Mouse (Mus musculus): ENCODE data around the gene Ilk. TPM values are rescaled to one million over a fixed set of nuclear protein-coding genes. Genes with fewer than 3 reads are reported as not detected.

Gene Ilk
- total and polyA plus RNA-seq, 3 experiments: 32.4 to 51.1 (median 42.6) TPM

DNA sequence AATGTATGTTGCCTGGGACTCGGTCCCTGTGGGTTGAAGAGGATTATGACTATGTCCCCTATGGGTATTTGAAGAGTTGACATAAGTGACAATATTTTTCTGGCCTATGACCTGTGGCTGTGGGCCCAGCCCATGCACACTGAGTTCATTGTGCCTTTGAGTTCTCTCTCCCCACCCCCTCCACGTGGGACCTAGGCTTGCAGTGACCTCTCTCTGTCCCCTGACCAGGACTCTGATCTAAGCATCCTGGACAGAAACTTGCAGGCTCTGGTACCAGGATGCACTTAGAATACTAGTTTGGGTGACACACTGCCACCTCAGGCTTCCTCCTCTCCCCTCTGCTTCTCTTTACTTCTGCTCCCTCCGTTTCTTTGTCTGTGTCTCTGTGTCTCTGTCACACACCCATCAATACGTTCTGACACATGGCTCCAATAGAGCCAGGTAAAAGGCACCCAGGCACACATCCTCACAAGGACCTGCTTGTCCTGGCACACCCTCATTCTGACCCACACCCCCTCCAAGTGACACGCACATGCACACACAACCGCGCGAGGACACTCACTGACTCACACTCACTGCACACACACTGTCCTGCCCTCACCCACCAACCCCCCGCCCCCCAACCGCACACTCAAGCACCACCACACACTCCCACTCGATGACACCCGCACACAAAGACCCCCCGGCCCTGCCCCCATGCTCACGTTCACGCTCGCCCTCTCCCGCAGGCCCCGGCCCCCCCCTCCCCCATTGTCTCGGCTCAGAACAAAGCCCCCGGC is 50.3 kb downstream of the Ilk start:
- Histone ChIP-seq H3K9ac (ENCODE audit: insufficient read depth, low read depth) (no peak overlapping the region), H3K4me3 (replicated peaks in 1 of 3; ENCODE audit: low read depth in 2 of 3, low read length in 2 of 3, poor library complexity in 1 of 3) (no peak overlapping the region), H3K4me1 (ENCODE audit: control insufficient read depth in 1 of 2, insufficient read depth in 2 of 2) (no peaks in the 10 kb centered on the region), H3K4me2 (ENCODE audit: insufficient read depth, low read depth, poor library complexity, severe bottlenecking) (no peak overlapping the region), H3K79me2 (replicated peaks; ENCODE audit: control insufficient read depth, extremely low read depth, insufficient read depth, poor library complexity, severe bottlenecking) (no peaks in the 10 kb centered on the region), H3K27ac (ENCODE audit: insufficient read depth, low read depth) (no peak overlapping the region), H3K9me3 (replicated peaks; ENCODE audit: low read length) (peaks cover 4% of the 10 kb centered on the region), H3K27me3 (replicated peaks) (peaks cover 3% of the 10 kb centered on the region), H3K36me3 (replicated peaks in 1 of 2; ENCODE audit: control insufficient read depth in 1 of 2, insufficient read depth in 1 of 2, low read length in 1 of 2) (no peaks in the 10 kb centered on the region)
- no peak for DNase-seq (ENCODE audit: extremely low read depth)
- in situ Hi-C loops (cut with MboI; ENCODE audit: low pct_ligation_motif_present, low pct_unique_long_range_greater_than_20kb, low sequenced_read_pairs) (no loop called here), dilution Hi-C loops (cut with MboI; ENCODE audit: extremely low pct_ligation_motif_present, extremely low pct_unique_long_range_greater_than_20kb, low sequenced_read_pairs) (no loop called here)
- no peak for TF ChIP-seq POLR2A (IDR thresholded peaks at IDR 0.05; ENCODE audit: low read depth, low read length)
- TF ChIP-seq GABPA (IDR thresholded peaks at IDR 0.05; ENCODE audit: insufficient replicate concordance, low read depth, low read length): no peak
- TF ChIP-seq E2F4 (IDR thresholded peaks at IDR 0.05; ENCODE audit: insufficient replicate concordance, low read depth, low read length): no peak
- no peak for TF ChIP-seq SMC3 (IDR thresholded peaks at IDR 0.05; ENCODE audit: low read depth, low read length)
- TF ChIP-seq ELF1 (IDR thresholded peaks at IDR 0.05; ENCODE audit: low read depth, low read length): no peak

- no peak within 1 kb of the TSS for H3K4me2 ChIP-seq (ENCODE audit: insufficient read depth, low read depth, poor library complexity, severe bottlenecking)
- no peak within 1 kb of the TSS for H3K4me3 ChIP-seq (replicated peaks in 1 of 3; ENCODE audit: low read depth in 2 of 3, low read length in 2 of 3, poor library complexity in 1 of 3)
- H3K27ac ChIP-seq (ENCODE audit: insufficient read depth, low read depth): no peak within 1 kb of the TSS
- TF ChIP-seq ZMIZ1 (IDR thresholded peaks at IDR 0.05; ENCODE audit: low read depth, low read length): no peak
- TF ChIP-seq CTCF (conservative IDR thresholded peaks at IDR 0.05 in 1 of 2, IDR thresholded peaks at IDR 0.05 in 1 of 2; ENCODE audit: low read depth in 2 of 2, low read length in 2 of 2): no peak
- no peak for TF ChIP-seq NELFE (IDR thresholded peaks at IDR 0.05; ENCODE audit: low read depth, low read length)
- TF ChIP-seq POLR2AphosphoS2 (IDR thresholded peaks at IDR 0.05; ENCODE audit: low read depth, low read length): no peak
- no peak for TF ChIP-seq PAX5 (IDR thresholded peaks at IDR 0.05; ENCODE audit: low read length)
- TF ChIP-seq ZKSCAN1 (IDR thresholded peaks at IDR 0.05; ENCODE audit: borderline replicate concordance, low read depth, low read length): no peak
- TF ChIP-seq UBTF (IDR thresholded peaks at IDR 0.05; ENCODE audit: low read depth, low read length): no peak
- TF ChIP-seq TCF12 (IDR thresholded peaks at IDR 0.05; ENCODE audit: low read depth, low read length): no peak
- TF ChIP-seq RAD21 (IDR thresholded peaks at IDR 0.05; ENCODE audit: low read depth, low read length): no peak
- TF ChIP-seq ZC3H11A (IDR thresholded peaks at IDR 0.05; ENCODE audit: low read depth, low read length): no peak
- no peak for DNase-seq (ENCODE audit: extremely low read depth)
- H3K9me3 ChIP-seq (replicated peaks; ENCODE audit: low read length): peaks cover 4% of the 10 kb centered on the region
- no peaks in the 10 kb centered on the region for H3K4me1 ChIP-seq (ENCODE audit: control insufficient read depth in 1 of 2, insufficient read depth in 2 of 2)
- dilution Hi-C loops (cut with MboI; ENCODE audit: extremely low pct_ligation_motif_present, extremely low pct_unique_long_range_greater_than_20kb, low sequenced_read_pairs) (no loop called here), in situ Hi-C loops (cut with MboI; ENCODE audit: low pct_ligation_motif_present, low pct_unique_long_range_greater_than_20kb, low sequenced_read_pairs) (no loop called here)
- no peaks in the 10 kb centered on the region for H3K36me3 ChIP-seq (replicated peaks in 1 of 2; ENCODE audit: control insufficient read depth in 1 of 2, insufficient read depth in 1 of 2, low read length in 1 of 2)
- H3K79me2 ChIP-seq (replicated peaks; ENCODE audit: control insufficient read depth, extremely low read depth, insufficient read depth, poor library complexity, severe bottlenecking): no peaks in the 10 kb centered on the region
- H3K9ac ChIP-seq (ENCODE audit: insufficient read depth, low read depth): no peak within 1 kb of the TSS
- peaks cover 3% of the 10 kb centered on the region for H3K27me3 ChIP-seq (replicated peaks)
These were observed 51.1 kb downstream of the Ilk start, which contains the start of gene Dchs1 for GRCm38 (mm10) chr7:105787285-105788140. Dchs1 (minus strand) TSS chr7:105787654.

Measured in CH12.LX (cell line).